Mouse (Mus musculus) erythroblast, embryonic 14.5 days (primary cell): ENCODE results near the gene Dkkl1.

ENCODE experiments used
- GATA1 ChIP-seq: IDR thresholded peaks from 2 replicates; pipeline ENCODE4 v1.6.1; 2012; ENCODE audit warnings: low read length, inconsistent platforms, mixed read lengths
- TAL1 ChIP-seq: IDR thresholded peaks from 3 replicates; pipeline ENCODE4 v1.6.1; 2012; ENCODE audit warnings: low read length, inconsistent platforms, mixed read lengths

GRCm38 (mm10) chr7:45240633-45241388 is 28.9 kb upstream of the Dkkl1 start, which contains the start of gene Slc6a16:
- TF ChIP-seq GATA1: no peak
- no peak for TF ChIP-seq TAL1
